Mouse (Mus musculus) megakaryocyte, embryonic 14.5 days (primary cell): ENCODE results near the gene Mical2.

Experiments
- FLI1 ChIP-seq: IDR thresholded peaks from 2 replicates; pipeline ENCODE4 v1.6.1; 2012; ENCODE audit warnings: low read length, inconsistent platforms, mixed read lengths
- GATA1 ChIP-seq: IDR thresholded peaks from 3 replicates; pipeline ENCODE4 v1.6.1; 2012; ENCODE audit warnings: mixed read lengths, low read length, inconsistent platforms, borderline replicate concordance

DNA sequence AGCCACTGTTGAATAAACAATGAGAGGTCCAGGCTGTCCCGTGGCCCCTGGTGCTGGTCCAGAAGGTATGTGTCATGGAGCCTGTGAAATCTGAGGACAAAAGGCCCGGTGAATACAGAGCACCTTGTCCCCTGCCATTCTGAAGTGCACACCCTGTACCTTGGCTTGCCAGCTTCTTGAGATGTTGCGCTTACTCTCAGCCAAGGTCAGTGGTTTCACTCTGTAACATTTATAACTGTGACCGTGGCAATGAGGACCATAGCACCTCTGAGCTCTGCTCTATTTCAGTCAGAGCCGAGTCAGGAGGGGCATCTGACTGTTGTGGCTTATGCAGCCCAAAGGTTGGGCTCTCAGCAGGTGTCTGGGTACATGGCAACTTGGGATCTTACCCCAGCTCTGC lies 31.4 kb upstream of the Mical2 start:
- no peak for TF ChIP-seq FLI1
- TF ChIP-seq GATA1: no peak
